Mouse (Mus musculus) olfactory bulb, adult 2 months (tissue): ENCODE results near the gene Btnl2.

Experiments used
- CTCF ChIP-seq: fragments of 200-500 bp; IDR thresholded peaks from 2 replicates; pipeline ENCODE4 v1.5.1; 2012; ENCODE audit warnings: low read depth, mild to moderate bottlenecking, low read length, moderate library complexity; ENCODE audit not compliant: insufficient read depth
- POLR2A ChIP-seq: fragments of 200-500 bp; IDR thresholded peaks from 2 replicates; pipeline ENCODE4 v1.6.1; 2012; ENCODE audit warnings: mild to moderate bottlenecking, low read depth, low read length, moderate library complexity; ENCODE audit not compliant: insufficient read depth

DNA sequence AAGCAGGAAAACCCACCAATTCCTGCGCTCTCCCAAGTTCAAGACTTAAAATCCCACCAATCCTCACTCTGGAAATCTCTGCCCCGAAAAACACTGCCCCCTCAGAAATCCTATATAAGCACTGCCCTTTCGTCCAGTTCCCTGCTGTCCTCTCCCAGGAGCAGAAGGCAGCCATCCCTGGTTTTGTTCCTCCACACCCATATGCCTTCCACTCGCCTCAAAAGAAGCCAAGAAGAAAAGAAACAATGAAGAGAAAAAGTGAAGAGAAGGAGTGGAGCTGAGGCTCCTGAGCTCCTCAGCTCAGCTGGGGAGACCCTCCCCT lies 44.7 kb downstream of the Btnl2 start:
- no peak for TF ChIP-seq POLR2A
- TF ChIP-seq CTCF, result no peak
